Mouse (Mus musculus): ENCODE results near the gene Gab1. TPM values are rescaled to one million over a fixed set of nuclear protein-coding genes. Genes with fewer than 3 reads are reported as not detected.

The Gab1 gene
- polyA plus RNA-seq, 1 experiment from 2014 or later = 22.4 TPM

- 43% methylated on average over 9 of the region's 9 CpGs for WGBS
- peak; percentile 34 for ATAC-seq (ENCODE audit: low read depth)
- Histone ChIP-seq H3K27me3 (ENCODE audit: control insufficient read depth, insufficient read depth, low read depth, low read length) (no peaks in the 10 kb centered on the region), H3K9me3 (ENCODE audit: control insufficient read depth, low read length) (no peaks in the 10 kb centered on the region), H3K4me2 (ENCODE audit: low read depth, low read length) (peak overlapping the region; percentile 45), H3K9ac (ENCODE audit: low read length) (no peak overlapping the region), H3K4me1 (replicated peaks; ENCODE audit: control insufficient read depth, insufficient read depth, low read length) (peaks cover 23% of the 10 kb centered on the region), H3K36me3 (ENCODE audit: control insufficient read depth, insufficient read depth, low read length) (no peaks in the 10 kb centered on the region), H3K4me3 (ENCODE audit: low read length) (no peak overlapping the region), H3K27ac (ENCODE audit: low read length) (peak overlapping the region; percentile 86)
These were observed 27.7 kb downstream of the Gab1 start for GRCm38 (mm10) chr8:80852412-80853165.

DNA sequence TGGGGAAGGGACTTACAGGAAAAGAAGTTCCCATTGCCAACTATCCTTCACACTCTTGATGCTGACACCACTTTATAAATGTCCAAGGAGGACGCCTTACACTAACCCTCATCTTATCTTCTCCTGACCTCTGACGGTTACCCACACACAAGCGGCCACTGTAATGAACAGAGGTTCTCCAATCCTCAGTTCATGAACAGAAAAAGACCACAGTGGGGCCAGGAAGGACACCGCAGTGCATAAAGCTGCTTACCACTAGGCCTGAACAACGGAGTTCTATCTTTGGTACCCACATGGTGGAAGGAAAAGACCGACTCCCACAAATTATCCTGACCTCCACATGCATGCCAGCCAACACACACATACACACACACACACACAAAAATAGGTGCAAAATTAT lies 28.7 kb downstream of the Gab1 start:
- no peak for ATAC-seq (ENCODE audit: low read depth)
- WGBS = 44% methylated on average over 6 of the region's 6 CpGs
- peaks cover 26% of the 10 kb centered on the region for H3K4me1 ChIP-seq (replicated peaks; ENCODE audit: control insufficient read depth, insufficient read depth, low read length)

GRCm38 (mm10) chr8:80850013-80850412 lies 30.3 kb downstream of the Gab1 start:
- no peaks in the 10 kb centered on the region for H3K36me3 ChIP-seq (ENCODE audit: control insufficient read depth, insufficient read depth, low read length)
- WGBS = 62% methylated on average over 4 of the region's 4 CpGs
- no peak overlapping the region for H3K9ac ChIP-seq (ENCODE audit: low read length)
- no peaks in the 10 kb centered on the region for H3K9me3 ChIP-seq (ENCODE audit: control insufficient read depth, low read length)
- no peak for ATAC-seq (ENCODE audit: low read depth)
- peaks cover 33% of the 10 kb centered on the region for H3K4me1 ChIP-seq (replicated peaks; ENCODE audit: control insufficient read depth, insufficient read depth, low read length)
- H3K27ac ChIP-seq (ENCODE audit: low read length) = no peak overlapping the region
- no peak overlapping the region for H3K4me2 ChIP-seq (ENCODE audit: low read depth, low read length)
- no peak overlapping the region for H3K4me3 ChIP-seq (ENCODE audit: low read length)
- H3K27me3 ChIP-seq (ENCODE audit: control insufficient read depth, insufficient read depth, low read depth, low read length) = no peaks in the 10 kb centered on the region

More for the DNA sequence above, 28.7 kb downstream of the Gab1 start:
- H3K4me3 ChIP-seq (ENCODE audit: low read length) = no peak overlapping the region
- no peaks in the 10 kb centered on the region for H3K27me3 ChIP-seq (ENCODE audit: control insufficient read depth, insufficient read depth, low read depth, low read length)
- H3K36me3 ChIP-seq (ENCODE audit: control insufficient read depth, insufficient read depth, low read length) = no peaks in the 10 kb centered on the region
- H3K4me2 ChIP-seq (ENCODE audit: low read depth, low read length) = no peak overlapping the region
- H3K9me3 ChIP-seq (ENCODE audit: control insufficient read depth, low read length) = no peaks in the 10 kb centered on the region
- H3K27ac ChIP-seq (ENCODE audit: low read length) = peak overlapping the region; percentile 34
- H3K9ac ChIP-seq (ENCODE audit: low read length) = no peak overlapping the region

GRCm38 (mm10) chr8:80848631-80849030 lies 31.7 kb downstream of the Gab1 start:
- H3K27ac ChIP-seq (ENCODE audit: low read length) = peak overlapping the region; percentile 93
- ATAC-seq (ENCODE audit: low read depth) = no peak
- no peak overlapping the region; the same call in 1 of the 2 replicates for H3K9ac ChIP-seq (ENCODE audit: low read length)
- H3K27me3 ChIP-seq (ENCODE audit: control insufficient read depth, insufficient read depth, low read depth, low read length) = no peaks in the 10 kb centered on the region
- H3K9me3 ChIP-seq (ENCODE audit: control insufficient read depth, low read length) = no peaks in the 10 kb centered on the region
- H3K36me3 ChIP-seq (ENCODE audit: control insufficient read depth, insufficient read depth, low read length) = no peaks in the 10 kb centered on the region
- 59% methylated on average over 11 of the region's 11 CpGs for WGBS
- peak overlapping the region; percentile 28; the same call in 1 of the 2 replicates for H3K4me2 ChIP-seq (ENCODE audit: low read depth, low read length)
- H3K4me3 ChIP-seq (ENCODE audit: low read length) = no peak overlapping the region
- peaks cover 35% of the 10 kb centered on the region for H3K4me1 ChIP-seq (replicated peaks; ENCODE audit: control insufficient read depth, insufficient read depth, low read length)

- H3K4me1 ChIP-seq (replicated peaks; ENCODE audit: control insufficient read depth, insufficient read depth, low read length) = peaks cover 35% of the 10 kb centered on the region
- peak overlapping the region; percentile 93 for H3K27ac ChIP-seq (ENCODE audit: low read length)
- 45% methylated on average over 9 of the region's 9 CpGs for WGBS
- H3K27me3 ChIP-seq (ENCODE audit: control insufficient read depth, insufficient read depth, low read depth, low read length) = no peaks in the 10 kb centered on the region
- H3K9me3 ChIP-seq (ENCODE audit: control insufficient read depth, low read length) = no peaks in the 10 kb centered on the region
- peak; percentile 78 for ATAC-seq (ENCODE audit: low read depth)
- no peaks in the 10 kb centered on the region; the same call in 1 of the 2 replicates for H3K36me3 ChIP-seq (ENCODE audit: control insufficient read depth, insufficient read depth, low read length)
- no peak overlapping the region for H3K4me3 ChIP-seq (ENCODE audit: low read length)
- H3K9ac ChIP-seq (ENCODE audit: low read length) = 0 out of 2 replicates have a peak overlapping the region, but pooled peaks have one; percentile 4
- H3K4me2 ChIP-seq (ENCODE audit: low read depth, low read length) = peak overlapping the region; percentile 28
These were observed 32.4 kb downstream of the Gab1 start for GRCm38 (mm10) chr8:80847912-80848311.

DNA sequence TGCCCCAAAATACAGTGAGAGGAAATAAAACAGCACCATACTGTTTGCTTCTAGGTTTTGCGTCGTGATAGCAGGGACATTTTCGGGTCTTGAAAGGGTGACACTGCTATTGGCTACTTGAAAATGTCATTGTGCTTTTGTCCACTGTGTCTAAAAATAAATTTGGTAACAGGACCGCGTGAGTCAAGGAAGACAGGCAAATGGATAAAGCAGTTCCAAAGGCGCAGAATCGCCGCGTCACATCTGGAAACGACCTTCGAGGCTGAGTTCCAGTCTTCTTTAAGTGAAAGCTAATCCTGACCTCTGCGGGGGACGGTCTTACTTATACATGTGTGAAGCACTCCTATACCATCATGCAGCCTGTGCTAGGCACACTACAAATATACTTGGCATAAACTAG lies 35.0 kb downstream of the Gab1 start:
- Histone ChIP-seq H3K27me3 (ENCODE audit: control insufficient read depth, insufficient read depth, low read depth, low read length) (no peaks in the 10 kb centered on the region), H3K9me3 (ENCODE audit: control insufficient read depth, low read length) (no peaks in the 10 kb centered on the region), H3K9ac (ENCODE audit: low read length) (no peak overlapping the region), H3K27ac (ENCODE audit: low read length) (no peak overlapping the region), H3K4me2 (ENCODE audit: low read depth, low read length) (no peak overlapping the region), H3K36me3 (ENCODE audit: control insufficient read depth, insufficient read depth, low read length) (no peaks in the 10 kb centered on the region; the same call in 1 of the 2 replicates), H3K4me3 (ENCODE audit: low read length) (no peak overlapping the region), H3K4me1 (replicated peaks; ENCODE audit: control insufficient read depth, insufficient read depth, low read length) (peaks cover 38% of the 10 kb centered on the region)
- 86% methylated on average over 13 of the region's 13 CpGs for WGBS
- no peak for ATAC-seq (ENCODE audit: low read depth)

GRCm38 (mm10) chr8:80843744-80844434 lies 36.4 kb downstream of the Gab1 start:
- peaks cover 26% of the 10 kb centered on the region for H3K4me1 ChIP-seq (replicated peaks; ENCODE audit: control insufficient read depth, insufficient read depth, low read length)
- H3K4me3 ChIP-seq (ENCODE audit: low read length) = no peak overlapping the region
- peak overlapping the region; percentile 23; the same call in 1 of the 2 replicates for H3K27ac ChIP-seq (ENCODE audit: low read length)
- no peak overlapping the region for H3K4me2 ChIP-seq (ENCODE audit: low read depth, low read length)
- no peaks in the 10 kb centered on the region for H3K27me3 ChIP-seq (ENCODE audit: control insufficient read depth, insufficient read depth, low read depth, low read length)
- ATAC-seq (ENCODE audit: low read depth) = no peak
- no peaks in the 10 kb centered on the region; the same call in 1 of the 2 replicates for H3K36me3 ChIP-seq (ENCODE audit: control insufficient read depth, insufficient read depth, low read length)
- no peak overlapping the region for H3K9ac ChIP-seq (ENCODE audit: low read length)
- no peaks in the 10 kb centered on the region for H3K9me3 ChIP-seq (ENCODE audit: control insufficient read depth, low read length)
- WGBS = 59% methylated on average over 9 of the region's 9 CpGs

- H3K4me1 ChIP-seq (replicated peaks; ENCODE audit: control insufficient read depth, insufficient read depth, low read length) = peaks cover 30% of the 10 kb centered on the region
- no peak overlapping the region for H3K9ac ChIP-seq (ENCODE audit: low read length)
- ATAC-seq (ENCODE audit: low read depth) = no peak
- H3K36me3 ChIP-seq (ENCODE audit: control insufficient read depth, insufficient read depth, low read length) = no peaks in the 10 kb centered on the region; the same call in 1 of the 2 replicates
- H3K4me2 ChIP-seq (ENCODE audit: low read depth, low read length) = no peak overlapping the region
- no peak overlapping the region for H3K4me3 ChIP-seq (ENCODE audit: low read length)
- 84% methylated on average over 3 of the region's 3 CpGs for WGBS
- no peak overlapping the region for H3K27ac ChIP-seq (ENCODE audit: low read length)
- no peaks in the 10 kb centered on the region for H3K9me3 ChIP-seq (ENCODE audit: control insufficient read depth, low read length)
- H3K27me3 ChIP-seq (ENCODE audit: control insufficient read depth, insufficient read depth, low read depth, low read length) = no peaks in the 10 kb centered on the region
These were observed 37.8 kb downstream of the Gab1 start for GRCm38 (mm10) chr8:80842514-80842913.

- no peaks in the 10 kb centered on the region for H3K9me3 ChIP-seq (ENCODE audit: control insufficient read depth, low read length)
- no peak overlapping the region for H3K9ac ChIP-seq (ENCODE audit: low read length)
- H3K4me2 ChIP-seq (ENCODE audit: low read depth, low read length) = no peak overlapping the region
- no peak for ATAC-seq (ENCODE audit: low read depth)
- H3K4me3 ChIP-seq (ENCODE audit: low read length) = no peak overlapping the region
- H3K4me1 ChIP-seq (replicated peaks; ENCODE audit: control insufficient read depth, insufficient read depth, low read length) = peaks cover 23% of the 10 kb centered on the region
- H3K36me3 ChIP-seq (ENCODE audit: control insufficient read depth, insufficient read depth, low read length) = no peaks in the 10 kb centered on the region; the same call in 1 of the 2 replicates
- no peak overlapping the region for H3K27ac ChIP-seq (ENCODE audit: low read length)
- WGBS = 75% methylated on average over 6 of the region's 6 CpGs
- H3K27me3 ChIP-seq (ENCODE audit: control insufficient read depth, insufficient read depth, low read depth, low read length) = no peaks in the 10 kb centered on the region
These were observed 40.2 kb downstream of the Gab1 start for GRCm38 (mm10) chr8:80840090-80840489.
